Mouse (Mus musculus): ENCODE measurements around the gene Stx1a. TPM values are rescaled to one million over a fixed set of nuclear protein-coding genes. Genes with fewer than 3 reads are reported as not detected.
A peak's percentile ranks its signal among the peaks of the same experiment; 100 is the strongest.

Gene Stx1a
- polyA plus RNA-seq, 1 experiment from 2014 or later: 0.26 TPM

GRCm38 (mm10) chr5:134992566-134992965 is 30.7 kb upstream of the Stx1a start:
- H3K4me3 ChIP-seq (ENCODE audit: inconsistent target): no peak overlapping the region
- H3K27ac ChIP-seq: no peak overlapping the region
- 98% methylated on average over 5 of the region's 5 CpGs for WGBS (ENCODE audit: missing documents)
- no peaks in the 10 kb centered on the region for H3K79me2 ChIP-seq (ENCODE audit: inconsistent target)
- H3K36me3 ChIP-seq (ENCODE audit: inconsistent target): no peaks in the 10 kb centered on the region

GRCm38 (mm10) chr5:134998359-134998758 is 24.9 kb upstream of the Stx1a start:
- Histone ChIP-seq H3K36me3 (ENCODE audit: inconsistent target) (no peaks in the 10 kb centered on the region), H3K79me2 (ENCODE audit: inconsistent target) (no peaks in the 10 kb centered on the region), H3K27ac (no peak overlapping the region), H3K4me3 (ENCODE audit: inconsistent target) (no peak overlapping the region)
- WGBS (ENCODE audit: missing documents): 81% methylated on average over 5 of the region's 6 CpGs

GRCm38 (mm10) chr5:134999797-135000196 is 23.5 kb upstream of the Stx1a start:
- H3K4me3 ChIP-seq (ENCODE audit: inconsistent target): no peak overlapping the region
- WGBS (ENCODE audit: missing documents): 99% methylated on average over 4 of the region's 4 CpGs
- H3K27ac ChIP-seq: no peak overlapping the region
- H3K79me2 ChIP-seq (ENCODE audit: inconsistent target): no peaks in the 10 kb centered on the region
- no peaks in the 10 kb centered on the region for H3K36me3 ChIP-seq (ENCODE audit: inconsistent target)

GRCm38 (mm10) chr5:135000751-135001150 is 22.5 kb upstream of the Stx1a start:
- no peak overlapping the region for H3K4me3 ChIP-seq (ENCODE audit: inconsistent target)
- WGBS (ENCODE audit: missing documents): 88% methylated on average over 16 of the region's 16 CpGs
- H3K27ac ChIP-seq: no peak overlapping the region

GRCm38 (mm10) chr5:135001309-135001708 is 22.0 kb upstream of the Stx1a start:
- 8% methylated on average over 14 of the region's 14 CpGs for WGBS (ENCODE audit: missing documents)
- H3K79me2 ChIP-seq (ENCODE audit: inconsistent target): no peaks in the 10 kb centered on the region
- no peak overlapping the region for H3K27ac ChIP-seq
- H3K4me3 ChIP-seq (ENCODE audit: inconsistent target): no peak overlapping the region
- no peaks in the 10 kb centered on the region for H3K36me3 ChIP-seq (ENCODE audit: inconsistent target)

More at GRCm38 (mm10) chr5:135000751-135001150, 22.5 kb upstream of the Stx1a start:
- Histone ChIP-seq H3K79me2 (ENCODE audit: inconsistent target) (no peaks in the 10 kb centered on the region), H3K36me3 (ENCODE audit: inconsistent target) (no peaks in the 10 kb centered on the region)

- WGBS (ENCODE audit: missing documents): 96% methylated on average over 5 of the region's 5 CpGs
- no peak overlapping the region for H3K27ac ChIP-seq
- no peaks in the 10 kb centered on the region for H3K36me3 ChIP-seq (ENCODE audit: inconsistent target)
- no peaks in the 10 kb centered on the region for H3K79me2 ChIP-seq (ENCODE audit: inconsistent target)
- H3K4me3 ChIP-seq (ENCODE audit: inconsistent target): no peak overlapping the region
These were observed 21.1 kb upstream of the Stx1a start for GRCm38 (mm10) chr5:135002151-135002550.

GRCm38 (mm10) chr5:135007802-135008571 is 15.3 kb upstream of the Stx1a start:
- H3K36me3 ChIP-seq (ENCODE audit: inconsistent target): no peaks in the 10 kb centered on the region
- peak overlapping the region; percentile 65 for H3K4me3 ChIP-seq (ENCODE audit: inconsistent target)
- H3K79me2 ChIP-seq (ENCODE audit: inconsistent target): no peaks in the 10 kb centered on the region
- 35% methylated on average over 15 of the region's 16 CpGs for WGBS (ENCODE audit: missing documents)
- H3K27ac ChIP-seq: peak overlapping the region; percentile 93

- Histone ChIP-seq H3K4me3 (ENCODE audit: inconsistent target) (peak within 1 kb of the TSS; percentile 65), H3K27ac (peak within 1 kb of the TSS; percentile 93), H3K79me2 (ENCODE audit: inconsistent target) (no peaks in the 10 kb centered on the region), H3K36me3 (ENCODE audit: inconsistent target) (no peaks in the 10 kb centered on the region)
- under 1% methylated on average over 52 of the region's 52 CpGs for WGBS (ENCODE audit: missing documents)
These were observed 14.4 kb upstream of the Stx1a start, which contains the start of gene Abhd11 for GRCm38 (mm10) chr5:135008671-135009589. Abhd11 (plus strand) TSS chr5:135009152.

- Histone ChIP-seq H3K79me2 (ENCODE audit: inconsistent target) (no peaks in the 10 kb centered on the region), H3K27ac (peak overlapping the region; percentile 93), H3K36me3 (ENCODE audit: inconsistent target) (no peaks in the 10 kb centered on the region), H3K4me3 (ENCODE audit: inconsistent target) (peak overlapping the region; percentile 65)
- WGBS (ENCODE audit: missing documents): under 1% methylated on average over 37 of the region's 37 CpGs
These were observed 13.5 kb upstream of the Stx1a start for GRCm38 (mm10) chr5:135009590-135010319.

- 28% methylated on average over 6 of the region's 7 CpGs for WGBS (ENCODE audit: missing documents)
- no peaks in the 10 kb centered on the region for H3K36me3 ChIP-seq (ENCODE audit: inconsistent target)
- no peaks in the 10 kb centered on the region for H3K79me2 ChIP-seq (ENCODE audit: inconsistent target)
- H3K4me3 ChIP-seq (ENCODE audit: inconsistent target): peak overlapping the region; percentile 65
- peak overlapping the region; percentile 93 for H3K27ac ChIP-seq
These were observed 13.0 kb upstream of the Stx1a start for GRCm38 (mm10) chr5:135010320-135010709.

GRCm38 (mm10) chr5:135010841-135011743 is 12.2 kb upstream of the Stx1a start:
- H3K4me3 ChIP-seq (ENCODE audit: inconsistent target): no peak overlapping the region
- no peaks in the 10 kb centered on the region for H3K36me3 ChIP-seq (ENCODE audit: inconsistent target)
- H3K27ac ChIP-seq: no peak overlapping the region
- WGBS (ENCODE audit: missing documents): 84% methylated on average over 24 of the region's 25 CpGs
- H3K79me2 ChIP-seq (ENCODE audit: inconsistent target): no peaks in the 10 kb centered on the region

- no peaks in the 10 kb centered on the region for H3K36me3 ChIP-seq (ENCODE audit: inconsistent target)
- H3K27ac ChIP-seq: no peak overlapping the region
- no peak overlapping the region for H3K4me3 ChIP-seq (ENCODE audit: inconsistent target)
- H3K79me2 ChIP-seq (ENCODE audit: inconsistent target): no peaks in the 10 kb centered on the region
- 88% methylated on average over 26 of the region's 26 CpGs for WGBS (ENCODE audit: missing documents)
These were observed 11.3 kb upstream of the Stx1a start for GRCm38 (mm10) chr5:135011809-135012613.
